Mouse (Mus musculus) forebrain, embryonic 13.5 days (tissue): ENCODE results near the gene Lmntd1. TPM values are rescaled to one million over a fixed set of nuclear protein-coding genes. Genes with fewer than 3 reads are reported as not detected.
A peak's percentile ranks its signal among the peaks of the same experiment; 100 is the strongest.

Experiments
- ATAC-seq: fragments of 200-750 bp; cut with Nextera tagmentation; 2 replicates; pipeline ENCODE4 v1.8.0; 2017
- H3K27ac ChIP-seq: fragments of 300-500 bp; sonication (generic); 2 replicates; pipeline ENCODE4 v1.5.1; 2015; ENCODE audit warnings: inconsistent platforms, mild to moderate bottlenecking, moderate library complexity
- H3K27me3 ChIP-seq: fragments of 300-500 bp; sonication (generic); 2 replicates; pipeline ENCODE4 v1.6.1; 2015; ENCODE audit warnings: mild to moderate bottlenecking, inconsistent platforms
- H3K36me3 ChIP-seq: fragments of 300-500 bp; sonication (generic); 2 replicates; pipeline ENCODE4 v1.6.1; 2015; ENCODE audit warnings: mild to moderate bottlenecking, inconsistent platforms; ENCODE audit not compliant: poor library complexity, severe bottlenecking
- H3K4me1 ChIP-seq: fragments of 300-500 bp; sonication (generic); 2 replicates; pipeline ENCODE4 v1.6.1; 2015; ENCODE audit warnings: inconsistent platforms
- H3K4me2 ChIP-seq: fragments of 300-500 bp; sonication (generic); 2 replicates; pipeline ENCODE4 v1.6.1; 2015; ENCODE audit warnings: inconsistent platforms, mild to moderate bottlenecking, moderate library complexity
- H3K4me3 ChIP-seq: fragments of 300-500 bp; sonication (generic); 2 replicates; pipeline ENCODE4 v1.5.1; 2015; ENCODE audit warnings: mild to moderate bottlenecking, inconsistent platforms
- H3K9ac ChIP-seq: fragments of 300-500 bp; sonication (generic); 2 replicates; pipeline ENCODE4 v1.6.1; 2015; ENCODE audit warnings: mild to moderate bottlenecking, inconsistent platforms
- H3K9me3 ChIP-seq: fragments of 300-500 bp; sonication (generic); replicated peaks from 2 replicates; pipeline ENCODE4 v1.6.1; 2016; ENCODE audit warnings: inconsistent platforms
- WGBS: fragments of 180-500 bp; shearing (Covaris S2); methylation state at CpG from one replicate; pipeline ENCODE4 v1.1.7; 2015; 5-methylcytosine and 5-hydroxymethylcytosine counted together
- polyA plus RNA-seq: library from polyadenylated mRNA; unstranded; fragments of >200 nt; fragmentation: Nextera tagmentation; extraction: Ambion mirVana; gene quantifications from 2 replicates; pipeline ENCODE4 v1.2.1, GENCODE M21; 2015

Lmntd1 gene
- polyA plus RNA-seq, 1 experiment from 2014 or later, result 0.45 TPM

DNA sequence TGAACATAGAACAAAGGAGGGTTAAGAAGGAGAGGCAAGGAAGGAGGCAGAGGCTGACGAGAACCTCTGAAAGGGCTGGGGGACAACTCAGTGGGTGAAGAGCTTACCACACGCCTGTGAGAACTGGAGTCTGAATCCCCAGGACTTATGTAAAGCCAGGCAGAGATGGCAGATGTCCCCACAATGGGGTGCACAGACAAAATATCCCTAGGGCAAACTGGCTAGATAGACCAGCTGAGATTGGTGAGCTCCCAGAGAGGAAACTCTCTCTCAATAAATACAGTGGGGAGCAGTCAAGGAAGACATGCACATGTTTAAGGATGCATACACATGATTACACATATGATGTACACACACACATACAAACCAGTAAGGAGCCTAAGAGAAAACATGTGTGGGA, 10.0 kb downstream of the Lmntd1 start:
- 20% methylated on average over 2 of the region's 2 CpGs for WGBS
- Histone ChIP-seq H3K9me3 (no peaks in the 10 kb centered on the region), H3K4me2 (no peak overlapping the region), H3K27me3 (no peaks in the 10 kb centered on the region), H3K36me3 (no peaks in the 10 kb centered on the region), H3K9ac (no peak overlapping the region), H3K27ac (no peak overlapping the region), H3K4me3 (no peak overlapping the region), H3K4me1 (0 out of 2 replicates have a peak, but pooled peaks cover 7% of the 10 kb centered on the region)
- ATAC-seq, result no peak

DNA sequence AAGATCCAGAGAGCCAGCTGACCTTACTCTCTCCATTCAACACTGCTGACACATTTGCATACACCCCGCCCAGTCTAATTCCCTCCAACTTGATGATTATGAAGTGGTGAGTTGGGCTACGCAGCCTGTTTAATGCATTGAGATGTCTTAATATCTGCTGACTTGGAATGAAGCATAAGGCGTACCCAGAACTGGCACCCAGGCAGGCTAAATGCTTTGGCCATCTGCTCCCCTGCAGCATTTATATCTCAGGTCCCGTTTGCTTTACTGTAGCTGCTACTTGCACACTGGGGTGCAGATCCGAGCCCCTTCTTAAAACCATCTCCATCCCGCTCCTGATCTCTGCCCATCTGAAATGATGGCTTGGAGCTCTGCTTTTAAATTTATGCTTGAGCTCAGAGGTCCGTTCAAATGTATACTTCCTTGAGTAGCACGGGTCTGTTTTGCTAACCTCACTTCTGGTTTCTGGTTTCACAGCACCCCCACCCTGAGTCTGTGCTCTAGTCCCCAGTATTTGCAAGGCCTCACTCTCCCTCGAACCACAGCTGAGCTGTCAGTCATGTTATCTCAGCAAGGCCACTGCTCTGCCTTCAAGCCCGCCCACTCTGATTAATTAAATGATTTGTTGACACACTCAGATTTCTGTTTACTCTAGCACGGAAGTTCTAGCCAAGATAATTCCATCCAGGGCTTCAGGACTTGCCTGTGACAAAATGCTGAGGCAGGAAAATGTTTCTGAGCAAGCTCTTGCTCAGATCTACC, 15.1 kb downstream of the Lmntd1 start:
- Histone ChIP-seq H3K9me3 (no peaks in the 10 kb centered on the region), H3K4me2 (no peak overlapping the region), H3K4me1 (0 out of 2 replicates have a peak, but pooled peaks cover 9% of the 10 kb centered on the region), H3K27me3 (no peaks in the 10 kb centered on the region), H3K4me3 (no peak overlapping the region), H3K9ac (no peak overlapping the region), H3K27ac (peak overlapping the region; percentile 25; the same call in 1 of the 2 replicates), H3K36me3 (no peaks in the 10 kb centered on the region)
- peak; percentile 72; the same call in 1 of the 2 replicates for ATAC-seq
- WGBS, result 71% methylated on average over 11 of the region's 11 CpGs

DNA sequence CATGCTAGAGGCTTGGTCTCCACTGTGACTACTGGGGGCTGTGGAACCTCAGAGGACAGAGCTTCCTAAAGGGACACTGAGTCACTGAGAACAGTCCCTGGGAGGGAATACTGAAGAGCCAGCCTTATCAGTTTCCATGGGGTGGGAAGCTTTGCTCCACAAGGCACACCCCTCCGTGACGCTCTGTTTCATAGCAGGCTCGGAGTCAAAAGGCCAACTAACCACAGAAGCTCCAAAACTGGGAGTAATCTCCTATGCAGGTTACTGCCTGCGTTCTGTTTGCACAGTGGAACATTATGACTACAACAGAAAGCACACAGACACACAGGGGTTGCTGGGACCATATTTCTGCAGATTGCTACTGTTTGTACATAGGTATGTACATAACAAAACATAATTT, 18.2 kb downstream of the Lmntd1 start:
- Histone ChIP-seq H3K36me3 (no peaks in the 10 kb centered on the region), H3K4me1 (0 out of 2 replicates have a peak, but pooled peaks cover 7% of the 10 kb centered on the region), H3K9me3 (no peaks in the 10 kb centered on the region), H3K4me3 (no peak overlapping the region), H3K9ac (no peak overlapping the region), H3K27ac (no peak overlapping the region), H3K4me2 (no peak overlapping the region), H3K27me3 (no peaks in the 10 kb centered on the region)
- ATAC-seq, result no peak
- WGBS, result 94% methylated on average over 4 of the region's 4 CpGs

GRCm38 (mm10) chr6:145593991-145594390, 20.1 kb downstream of the Lmntd1 start:
- Histone ChIP-seq H3K36me3 (no peaks in the 10 kb centered on the region), H3K9ac (no peak overlapping the region), H3K27me3 (no peaks in the 10 kb centered on the region), H3K4me2 (no peak overlapping the region), H3K9me3 (no peaks in the 10 kb centered on the region), H3K4me3 (no peak overlapping the region), H3K4me1 (0 out of 2 replicates have a peak, but pooled peaks cover 4% of the 10 kb centered on the region), H3K27ac (no peak overlapping the region)
- 76% methylated on average over 7 of the region's 7 CpGs for WGBS
- no peak for ATAC-seq

DNA sequence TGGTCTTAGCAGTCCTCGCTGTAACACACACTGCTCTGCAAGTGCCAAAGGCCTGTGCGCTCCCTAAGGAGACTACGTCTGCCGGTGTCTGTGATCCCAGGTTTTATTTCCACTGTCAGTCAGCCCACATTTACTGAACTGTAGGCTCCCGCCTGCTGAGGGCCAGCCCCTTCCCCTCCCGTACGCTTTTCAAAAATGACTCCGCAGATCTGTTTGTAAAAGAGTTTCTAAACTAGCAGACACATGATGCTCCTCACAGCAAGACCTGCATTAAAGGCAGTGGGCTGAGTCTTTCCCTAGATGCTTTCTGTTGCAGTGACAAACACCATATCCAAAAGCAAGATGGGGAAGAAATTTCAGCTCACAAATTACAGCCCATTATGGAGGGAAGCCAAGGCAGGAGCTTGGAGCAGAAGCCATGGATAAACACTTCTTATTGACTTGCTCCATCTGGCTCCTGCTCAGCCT, 21.6 kb downstream of the Lmntd1 start:
- Histone ChIP-seq H3K9ac (no peak overlapping the region), H3K9me3 (no peaks in the 10 kb centered on the region), H3K4me1 (no peaks in the 10 kb centered on the region), H3K27ac (no peak overlapping the region; the same call in 1 of the 2 replicates), H3K27me3 (no peaks in the 10 kb centered on the region), H3K4me2 (no peak overlapping the region), H3K36me3 (no peaks in the 10 kb centered on the region), H3K4me3 (no peak overlapping the region)
- ATAC-seq, result peak; percentile 59; the same call in 1 of the 2 replicates
- WGBS, result 65% methylated on average over 8 of the region's 8 CpGs

GRCm38 (mm10) chr6:145592036-145592435, 22.1 kb downstream of the Lmntd1 start:
- H3K36me3 ChIP-seq, result no peaks in the 10 kb centered on the region
- ATAC-seq, result peak; percentile 41; the same call in 1 of the 2 replicates
- H3K9ac ChIP-seq, result no peak overlapping the region
- no peak overlapping the region for H3K4me2 ChIP-seq
- no peak overlapping the region for H3K4me3 ChIP-seq
- WGBS, result 82% methylated on average over 6 of the region's 6 CpGs
- no peaks in the 10 kb centered on the region for H3K9me3 ChIP-seq
- no peaks in the 10 kb centered on the region for H3K27me3 ChIP-seq
- no peak overlapping the region for H3K27ac ChIP-seq
- H3K4me1 ChIP-seq, result no peaks in the 10 kb centered on the region

DNA sequence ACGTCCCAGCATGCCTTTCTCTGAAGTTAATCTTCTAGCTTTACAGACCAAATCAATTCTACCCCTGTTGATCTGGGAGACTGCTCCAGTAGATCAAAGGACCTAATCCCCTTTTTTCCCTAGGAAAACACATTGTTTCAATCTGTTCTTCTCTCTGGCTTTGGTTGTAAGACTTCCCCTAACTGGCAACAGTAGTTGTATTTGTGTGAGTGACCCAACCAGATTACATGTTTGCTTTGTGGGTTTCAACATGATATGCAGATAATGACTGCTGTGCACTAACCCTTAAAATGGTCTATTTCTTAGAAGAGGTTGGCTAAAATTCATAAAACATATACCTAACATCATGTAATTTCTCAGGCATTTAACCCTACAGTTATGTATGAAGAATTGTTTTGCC, 22.5 kb downstream of the Lmntd1 start:
- Histone ChIP-seq H3K9ac (no peak overlapping the region), H3K4me1 (no peaks in the 10 kb centered on the region), H3K27ac (no peak overlapping the region), H3K4me2 (no peak overlapping the region), H3K9me3 (no peaks in the 10 kb centered on the region), H3K27me3 (no peaks in the 10 kb centered on the region), H3K4me3 (no peak overlapping the region), H3K36me3 (no peaks in the 10 kb centered on the region)
- WGBS, result 39% methylated on average over 1 of the region's 1 CpGs
- ATAC-seq, result no peak

- no peak overlapping the region for H3K9ac ChIP-seq
- 89% methylated on average over 11 of the region's 11 CpGs for WGBS
- no peaks in the 10 kb centered on the region for H3K9me3 ChIP-seq
- H3K27me3 ChIP-seq, result no peaks in the 10 kb centered on the region
- H3K36me3 ChIP-seq, result no peaks in the 10 kb centered on the region
- H3K27ac ChIP-seq, result no peak overlapping the region
- H3K4me1 ChIP-seq, result peaks cover 1% of the 10 kb centered on the region; the same call in 1 of the 2 replicates
- no peak; the same call in 1 of the 2 replicates for ATAC-seq
- H3K4me2 ChIP-seq, result no peak overlapping the region
- no peak overlapping the region for H3K4me3 ChIP-seq
These were observed 23.4 kb downstream of the Lmntd1 start for GRCm38 (mm10) chr6:145590501-145591293.

GRCm38 (mm10) chr6:145585052-145585973, 28.8 kb downstream of the Lmntd1 start:
- peak; percentile 94 for ATAC-seq
- no peaks in the 10 kb centered on the region for H3K27me3 ChIP-seq
- H3K4me1 ChIP-seq, result peaks cover 16% of the 10 kb centered on the region
- H3K9ac ChIP-seq, result no peak overlapping the region
- no peak overlapping the region for H3K4me3 ChIP-seq
- peak overlapping the region; percentile 73 for H3K27ac ChIP-seq
- 54% methylated on average over 21 of the region's 21 CpGs for WGBS
- no peaks in the 10 kb centered on the region for H3K9me3 ChIP-seq
- H3K4me2 ChIP-seq, result peak overlapping the region; percentile 44
- H3K36me3 ChIP-seq, result no peaks in the 10 kb centered on the region

GRCm38 (mm10) chr6:145581366-145582170, 32.6 kb downstream of the Lmntd1 start:
- Histone ChIP-seq H3K4me3 (no peak overlapping the region), H3K9me3 (no peaks in the 10 kb centered on the region), H3K9ac (no peak overlapping the region), H3K36me3 (no peaks in the 10 kb centered on the region), H3K4me2 (no peak overlapping the region), H3K27ac (no peak overlapping the region), H3K27me3 (no peaks in the 10 kb centered on the region), H3K4me1 (peaks cover 27% of the 10 kb centered on the region)
- WGBS, result 77% methylated on average over 10 of the region's 10 CpGs
- ATAC-seq, result no peak

GRCm38 (mm10) chr6:145579761-145580160, 34.4 kb downstream of the Lmntd1 start:
- no peaks in the 10 kb centered on the region for H3K9me3 ChIP-seq
- peaks cover 17% of the 10 kb centered on the region for H3K4me1 ChIP-seq
- H3K27me3 ChIP-seq, result no peaks in the 10 kb centered on the region
- H3K4me3 ChIP-seq, result no peak overlapping the region
- no peaks in the 10 kb centered on the region for H3K36me3 ChIP-seq
- no peak overlapping the region for H3K9ac ChIP-seq
- WGBS, result 80% methylated on average over 3 of the region's 3 CpGs
- H3K27ac ChIP-seq, result no peak overlapping the region
- H3K4me2 ChIP-seq, result no peak overlapping the region
- ATAC-seq, result no peak
